Mouse (Mus musculus) central nervous system, embryonic 11.5 days (tissue): ENCODE results near the gene Mif. TPM values are rescaled to one million over a fixed set of nuclear protein-coding genes. Genes with fewer than 3 reads are reported as not detected.

ENCODE experiments used
- polyA plus RNA-seq: library from polyadenylated mRNA; depleted of rRNA; stranded (reverse); fragments of >200 nt; gene quantifications from 2 replicates; pipeline ENCODE4 v1.2.3, GENCODE M21; 2012; rRNA removed

The Mif gene
- 736 and 1,827 TPM in 2 replicates for polyA plus RNA-seq

GRCm38 (mm10) chr10:75859786-75860470 lies at the start of gene Mif:
Mif (minus strand) TSS chr10:75860240.

GRCm38 (mm10) chr10:75893089-75893750 lies 33.2 kb upstream of the Mif start, which contains the start of gene Derl3:
Derl3 (plus strand) TSS chr10:75893413.

GRCm38 (mm10) chr10:75837248-75837759 lies 22.7 kb downstream of the Mif start, which contains the start of gene Gstt2:
Gstt2 (minus strand) TSS chr10:75837424.

GRCm38 (mm10) chr10:75822443-75822842 lies 37.6 kb downstream of the Mif start, which contains the start of gene Gstt4:
Gstt4 (minus strand) TSS chr10:75822543.

Other genes with a start within 250 kb of the Mif start
- gene Susd2, start 216.2 kb downstream of the Mif start, polyA plus RNA-seq: 2.1 and 2.8 TPM in 2 replicates
- 35.0 and 37.3 TPM in 2 replicates for gene Cabin1, start 95.9 kb downstream of the Mif start, polyA plus RNA-seq
- gene Ddt, start 86.8 kb downstream of the Mif start, polyA plus RNA-seq: 54.7 and 59.6 TPM in 2 replicates
- gene Gm20441, start 79.3 kb downstream of the Mif start, polyA plus RNA-seq: not detected in 2 replicates
- gene Gstt3, start 78.8 kb downstream of the Mif start, polyA plus RNA-seq: 1.3 and 2.3 TPM in 2 replicates
- 6.6 and 8.6 TPM in 2 replicates for gene Gstt1, start 61.7 kb downstream of the Mif start, polyA plus RNA-seq
- not detected in 2 replicates for gene Gstt4, start 37.7 kb downstream of the Mif start, polyA plus RNA-seq
- 11.9 and 12.5 TPM in 2 replicates for gene Gstt2, start 22.8 kb downstream of the Mif start, polyA plus RNA-seq
- gene Derl3, start 33.2 kb upstream of the Mif start, polyA plus RNA-seq: 2.4 and 3.3 TPM in 2 replicates
- 136 TPM in 2 replicates for gene Smarcb1, start 61.4 kb upstream of the Mif start, polyA plus RNA-seq
- gene Chchd10, start 72.9 kb upstream of the Mif start, polyA plus RNA-seq: 14.2 and 18.3 TPM in 2 replicates
- 36.9 and 51.5 TPM in 2 replicates for gene Mmp11, start 76.3 kb upstream of the Mif start, polyA plus RNA-seq
- 0.59 and 1.6 TPM in 2 replicates for gene Gm867, start 80.4 kb upstream of the Mif start, polyA plus RNA-seq
- gene Vpreb3, start 82.8 kb upstream of the Mif start, polyA plus RNA-seq: not detected in 2 replicates
- gene Gm5134, start 94.3 kb upstream of the Mif start, polyA plus RNA-seq: 0.05 and 0.11 TPM in 2 replicates
- gene Zfp280b, start 172.4 kb upstream of the Mif start, polyA plus RNA-seq: 17.7 and 20.8 TPM in 2 replicates